Mouse (Mus musculus): ENCODE results near the gene Mtfp1.
A peak's percentile ranks its signal among the peaks of the same experiment; 100 is the strongest.

Gene Mtfp1

DNA sequence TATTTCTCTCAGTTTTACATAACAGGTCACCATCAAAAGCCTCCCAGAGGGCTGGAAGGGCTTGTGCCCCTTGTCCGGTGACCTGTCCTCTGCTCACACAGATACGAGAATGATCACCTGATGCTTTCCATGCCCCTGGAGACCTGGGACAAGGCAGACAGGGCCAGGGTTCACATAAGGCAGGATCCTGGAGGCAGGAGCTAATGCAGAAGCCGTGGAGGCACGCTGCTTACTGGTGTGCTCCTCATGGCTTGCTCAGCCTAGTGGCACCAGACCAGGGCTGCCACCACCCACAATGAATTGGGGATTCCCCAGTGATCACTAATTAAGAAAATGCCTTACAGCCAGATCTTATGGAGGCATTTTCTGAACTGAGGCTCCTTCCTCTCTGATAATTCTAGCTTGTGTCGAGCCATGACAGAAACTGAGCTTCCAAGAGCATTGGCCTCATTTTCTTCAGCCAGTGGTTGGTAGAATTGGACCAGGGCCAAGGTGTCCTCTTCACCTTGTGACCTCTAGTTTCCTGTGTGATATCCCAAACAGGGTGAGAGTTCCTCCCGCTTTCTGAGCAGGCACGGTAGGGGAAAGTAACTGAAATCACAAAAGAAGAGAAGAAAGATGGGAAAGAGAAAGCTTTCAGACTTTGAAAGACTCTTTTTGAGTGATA is 16.8 kb downstream of the Mtfp1 start:
- DNase-seq: no peak

DNA sequence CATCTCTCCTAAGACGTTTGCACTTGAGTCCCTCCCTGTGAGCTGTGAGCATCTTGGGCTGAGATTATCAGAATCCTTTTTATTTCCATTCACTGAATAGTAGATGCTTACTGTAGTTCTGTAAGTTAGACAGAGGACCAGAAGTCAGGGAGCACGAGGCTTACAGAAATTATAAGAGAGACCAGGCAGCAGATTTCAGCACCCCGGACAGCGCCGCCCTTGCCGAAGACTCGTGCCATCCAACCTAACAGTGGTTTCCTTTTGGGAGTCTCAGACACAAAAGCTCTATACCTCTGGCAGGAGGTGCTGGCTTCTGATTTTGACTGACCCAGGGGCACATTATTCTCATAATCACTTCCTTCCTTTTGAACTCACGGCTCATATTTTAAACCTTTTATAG is 18.6 kb downstream of the Mtfp1 start:
- DNase-seq: peak; percentile 44

DNA sequence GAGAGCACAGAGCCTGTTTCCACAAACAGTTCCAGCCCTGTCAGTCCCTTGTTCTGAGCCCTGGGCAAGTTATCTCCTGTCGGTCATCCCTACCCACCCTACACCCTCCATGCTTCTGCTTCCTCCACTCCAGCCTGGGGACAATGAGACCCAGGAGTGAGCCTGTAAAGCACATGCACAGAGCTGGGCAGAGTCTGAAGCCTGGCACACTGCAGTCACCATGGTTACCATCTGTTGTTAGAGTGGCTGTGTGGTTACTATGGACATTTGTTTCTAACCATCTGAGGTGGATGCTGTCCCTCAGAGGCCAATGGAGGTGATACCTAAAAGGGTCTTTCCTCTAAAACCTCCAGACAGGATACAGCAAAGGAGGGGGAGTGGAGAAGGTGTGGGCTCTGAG is 25.6 kb downstream of the Mtfp1 start:
- DNase-seq: no peak

DNA sequence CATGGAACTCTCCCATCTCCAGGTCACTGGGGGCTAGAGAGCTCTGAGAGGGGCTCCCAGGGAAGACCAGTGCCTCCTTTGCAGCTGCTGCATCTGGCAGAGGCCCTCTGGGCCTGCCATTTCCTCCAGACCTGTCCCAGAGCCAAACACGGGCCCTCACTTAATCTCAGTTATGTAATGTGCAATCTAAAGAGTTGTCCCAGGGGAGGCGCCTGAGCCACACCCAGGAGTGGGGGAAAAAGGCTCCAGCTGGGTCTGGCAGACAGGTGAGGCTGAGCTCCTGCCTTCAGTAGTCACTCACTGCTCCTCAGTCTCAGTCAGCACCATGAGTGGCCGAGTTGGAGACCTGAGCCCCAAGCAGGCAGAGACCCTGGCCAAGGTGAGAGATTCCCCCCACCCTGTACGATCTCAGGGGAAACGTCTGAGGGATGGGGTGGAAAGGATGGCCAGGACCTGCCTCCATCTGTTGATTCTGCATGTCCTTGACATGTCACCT is 30.6 kb downstream of the Mtfp1 start, which contains the start of gene Sec14l3:
Sec14l3 (plus strand) TSS at position 215 of the 496 bp plus-strand sequence.
- DNase-seq: no peak

DNA sequence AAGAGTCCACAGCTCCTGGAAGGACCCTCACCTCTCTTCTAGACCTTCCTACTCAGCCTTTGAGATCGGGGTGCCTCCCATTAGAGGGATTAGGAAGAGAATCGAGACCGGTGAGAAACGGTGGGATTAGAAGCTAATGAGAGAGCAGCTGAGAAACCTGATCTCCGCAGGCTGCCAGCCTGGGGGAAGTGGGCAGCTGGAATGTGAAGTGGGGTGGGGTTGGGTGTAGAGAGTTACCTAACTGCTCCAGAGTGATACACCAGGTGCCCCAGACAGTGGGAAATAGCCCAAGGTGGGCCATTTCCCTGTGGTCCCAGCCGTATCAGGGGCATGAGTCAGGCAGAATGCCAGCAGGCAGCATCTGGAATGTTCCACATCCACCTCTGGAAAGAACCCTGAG is 32.3 kb downstream of the Mtfp1 start:
- no peak for DNase-seq

DNA sequence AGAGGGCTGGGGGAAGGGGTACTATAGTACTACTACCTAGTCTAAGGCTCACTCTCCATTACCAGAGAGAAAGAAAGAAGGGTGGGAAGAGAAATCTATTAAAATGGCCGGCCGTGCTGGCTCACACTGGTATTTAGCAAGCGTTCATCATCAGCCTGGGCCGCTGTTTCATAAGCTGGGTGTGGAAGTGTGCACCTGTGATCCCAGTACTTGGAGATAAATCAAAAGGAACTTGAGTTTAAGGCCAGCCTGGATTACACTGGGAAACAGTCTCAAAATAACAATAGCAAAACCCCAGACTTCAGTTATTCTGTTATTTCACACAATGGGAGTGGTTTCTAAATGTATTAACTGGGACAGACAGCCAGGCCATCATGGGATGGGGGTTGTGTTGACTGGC is 32.7 kb downstream of the Mtfp1 start:
- no peak for DNase-seq

DNA sequence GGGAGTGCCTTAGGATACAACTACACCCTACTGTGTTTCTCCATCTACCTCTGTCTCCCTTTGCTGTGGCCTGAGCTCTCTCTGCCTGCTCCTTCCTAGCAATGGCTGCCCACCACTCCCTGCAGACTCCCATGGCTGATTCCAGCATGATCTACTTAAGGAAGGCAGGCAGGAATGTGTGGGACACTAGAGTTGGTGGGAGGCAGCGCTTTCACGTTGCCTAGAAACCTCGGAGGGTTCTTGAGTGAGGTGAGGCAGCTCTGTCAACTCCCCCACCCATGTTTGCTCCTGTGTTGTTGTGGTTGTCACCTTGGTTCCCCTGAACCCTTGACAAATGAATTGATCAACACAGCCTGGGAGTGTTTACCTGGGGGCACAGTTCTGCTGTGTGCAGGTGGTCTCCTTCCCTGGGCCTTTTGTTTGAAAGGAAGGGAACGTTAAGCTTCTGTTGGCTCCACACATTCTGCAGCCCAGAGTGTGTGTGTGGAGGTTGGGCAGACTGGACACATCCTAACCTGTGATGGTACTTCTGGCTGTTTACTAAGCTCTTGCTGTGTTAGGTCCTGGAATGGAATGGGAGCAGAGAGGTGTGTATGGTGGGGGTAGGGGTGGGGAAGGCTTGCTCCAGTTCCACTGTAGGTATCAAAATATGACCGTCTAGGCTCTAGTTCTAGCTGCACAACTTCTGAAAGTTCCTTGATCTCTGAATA is 34.2 kb downstream of the Mtfp1 start:
- DNase-seq: no peak

DNA sequence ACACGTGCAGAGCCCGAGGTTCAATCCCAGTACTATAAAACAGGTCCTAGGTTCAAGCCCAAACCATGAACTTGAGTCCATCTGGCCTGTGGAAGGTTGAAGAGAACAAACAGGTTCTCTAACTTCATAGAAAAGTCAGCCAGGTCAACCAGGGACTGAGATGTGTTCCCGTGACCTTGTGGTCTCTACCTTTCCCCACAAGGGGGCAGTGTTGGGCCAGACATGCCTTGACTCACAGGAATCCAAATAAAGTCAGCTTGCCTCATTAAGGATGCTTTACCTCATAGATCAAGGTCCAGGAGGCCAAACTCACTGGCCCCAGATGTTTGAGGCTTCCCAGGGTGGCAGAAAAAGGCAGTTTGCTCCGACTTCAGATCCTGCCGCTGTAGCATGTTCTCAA is 41.7 kb downstream of the Mtfp1 start:
- DNase-seq: peak; percentile 60

DNA sequence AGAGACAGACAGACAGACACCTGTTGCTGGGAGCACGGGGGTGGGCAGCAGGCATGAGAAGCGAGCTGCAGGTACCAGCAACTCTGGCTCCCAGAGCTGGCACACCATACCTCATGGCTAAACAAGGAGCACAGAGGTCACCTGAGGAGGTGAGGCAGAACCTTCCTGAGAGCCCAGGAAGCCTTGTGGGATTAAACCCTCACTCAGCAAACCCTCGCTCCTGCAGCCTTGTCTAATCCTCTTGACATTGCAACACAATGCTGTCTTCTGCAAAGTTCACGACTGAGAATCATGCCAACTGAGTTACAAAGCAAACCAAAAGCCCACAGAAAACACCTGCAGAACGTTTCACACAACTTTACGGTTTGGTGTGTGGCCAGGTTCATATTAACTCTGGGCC is 46.8 kb downstream of the Mtfp1 start:
- no peak for DNase-seq

DNA sequence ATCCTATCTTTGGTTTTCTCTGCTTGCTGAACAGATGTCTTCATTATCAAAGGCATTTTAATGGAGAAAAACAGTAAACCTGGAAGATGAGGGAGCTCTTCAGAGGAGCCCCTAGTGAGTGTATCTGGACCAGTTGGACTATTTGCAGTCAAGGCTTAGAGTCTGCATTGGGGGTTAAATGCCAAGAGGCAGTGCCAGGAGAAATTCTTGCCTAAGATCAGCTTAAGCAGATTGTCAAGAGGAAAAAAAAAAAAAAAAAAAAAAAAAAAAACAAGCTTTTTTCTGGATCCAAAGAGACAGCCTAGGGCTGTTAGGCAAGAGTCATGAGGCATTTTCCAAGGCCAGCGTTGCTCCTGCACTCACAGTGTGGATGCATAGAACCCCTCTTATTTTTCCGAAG is 47.5 kb downstream of the Mtfp1 start:
- no peak for DNase-seq

DNA sequence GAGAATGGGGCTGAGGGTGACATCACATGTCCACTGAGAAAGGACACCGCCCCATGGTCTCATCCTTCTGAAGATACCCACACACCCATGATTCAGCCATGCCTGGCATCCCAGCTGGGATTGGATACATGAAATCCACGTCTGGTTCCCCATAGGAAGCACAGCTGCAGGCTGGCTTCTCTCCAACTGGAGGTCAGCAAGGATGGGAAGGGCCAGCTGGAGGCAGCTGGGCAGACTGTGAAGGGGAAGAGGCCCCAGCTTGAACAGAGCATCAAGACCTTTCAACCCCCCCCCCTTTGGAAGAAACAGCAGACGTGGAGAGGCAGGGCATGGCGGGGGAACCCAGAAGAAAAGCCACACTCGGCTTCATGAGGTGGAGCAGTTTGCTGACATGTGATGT is 48.7 kb downstream of the Mtfp1 start:
- DNase-seq: no peak

DNA sequence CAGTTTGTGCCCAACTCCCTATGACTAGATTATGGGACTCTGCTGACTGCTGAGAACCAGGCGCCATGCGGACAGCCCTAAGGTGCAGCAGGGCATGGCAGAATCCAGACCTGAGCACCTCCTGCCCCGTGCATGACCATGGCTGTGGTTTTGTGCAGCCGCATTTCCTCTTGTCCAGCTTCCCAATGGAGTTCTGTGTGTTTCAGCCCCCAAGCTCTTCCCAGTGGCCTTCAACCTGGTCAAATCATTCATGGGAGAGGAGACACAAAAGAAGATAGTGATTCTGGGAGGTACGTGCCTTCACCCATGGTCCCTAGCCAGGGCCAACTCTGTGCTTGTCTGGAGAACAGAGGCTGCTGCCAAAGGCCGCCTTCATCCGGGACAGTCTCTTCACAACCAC is 52.2 kb downstream of the Mtfp1 start:
- DNase-seq: no peak

Measured in thymus, postnatal 25 days (tissue).